Mouse (Mus musculus): ENCODE data around the gene Insl5.

GRCm38 (mm10) chr4:102989391-102989790 is 37.3 kb downstream of the Insl5 start:
- TF ChIP-seq CTCF (IDR thresholded peaks at IDR 0.05; ENCODE audit: borderline replicate concordance, insufficient read depth, low read length) (no peak), POLR2A (IDR thresholded peaks at IDR 0.05; ENCODE audit: low read depth, low read length) (no peak)

Data from embryonic fibroblast, embryonic 13.5 days (primary cell).